Mouse (Mus musculus): ENCODE measurements around the gene Tcf20. TPM values are rescaled to one million over a fixed set of nuclear protein-coding genes. Genes with fewer than 3 reads are reported as not detected.

Gene Tcf20
- total RNA-seq, 2 experiments from 2014 or later = 56.9 to 81.2 TPM

- no peak for ATAC-seq (replicated peaks; ENCODE audit: poor library complexity, severe bottlenecking)
These were observed 8.8 kb upstream of the Tcf20 start for GRCm38 (mm10) chr15:82996431-82996830.

DNA sequence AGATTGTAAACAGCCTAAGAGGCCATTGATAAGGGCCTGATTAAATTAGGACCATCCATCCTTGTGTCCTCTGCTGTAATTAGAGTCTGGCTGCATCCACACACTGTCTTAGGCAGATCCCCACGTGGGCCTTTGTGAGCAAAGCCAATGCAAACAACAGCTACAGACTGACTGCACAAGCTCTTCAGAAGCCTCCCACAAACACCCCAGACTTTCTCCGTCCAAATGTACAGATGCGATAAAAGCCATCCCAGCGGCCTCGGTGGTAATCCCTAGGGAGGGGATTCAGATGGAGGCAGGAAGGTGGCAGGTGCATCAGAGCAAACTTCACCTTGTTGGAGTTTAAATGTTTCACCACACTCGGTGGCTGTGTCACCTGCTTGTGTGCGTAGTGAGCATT is 7.6 kb upstream of the Tcf20 start:
- ATAC-seq (replicated peaks; ENCODE audit: poor library complexity, severe bottlenecking) = no peak

GRCm38 (mm10) chr15:82992911-82993310 is 5.2 kb upstream of the Tcf20 start:
- no peak for ATAC-seq (replicated peaks; ENCODE audit: poor library complexity, severe bottlenecking)

GRCm38 (mm10) chr15:82992079-82992783 is 4.6 kb upstream of the Tcf20 start:
- no peak for ATAC-seq (replicated peaks; ENCODE audit: poor library complexity, severe bottlenecking)

GRCm38 (mm10) chr15:82989190-82989704 is 1.6 kb upstream of the Tcf20 start:
- no peak for ATAC-seq (replicated peaks; ENCODE audit: poor library complexity, severe bottlenecking)

DNA sequence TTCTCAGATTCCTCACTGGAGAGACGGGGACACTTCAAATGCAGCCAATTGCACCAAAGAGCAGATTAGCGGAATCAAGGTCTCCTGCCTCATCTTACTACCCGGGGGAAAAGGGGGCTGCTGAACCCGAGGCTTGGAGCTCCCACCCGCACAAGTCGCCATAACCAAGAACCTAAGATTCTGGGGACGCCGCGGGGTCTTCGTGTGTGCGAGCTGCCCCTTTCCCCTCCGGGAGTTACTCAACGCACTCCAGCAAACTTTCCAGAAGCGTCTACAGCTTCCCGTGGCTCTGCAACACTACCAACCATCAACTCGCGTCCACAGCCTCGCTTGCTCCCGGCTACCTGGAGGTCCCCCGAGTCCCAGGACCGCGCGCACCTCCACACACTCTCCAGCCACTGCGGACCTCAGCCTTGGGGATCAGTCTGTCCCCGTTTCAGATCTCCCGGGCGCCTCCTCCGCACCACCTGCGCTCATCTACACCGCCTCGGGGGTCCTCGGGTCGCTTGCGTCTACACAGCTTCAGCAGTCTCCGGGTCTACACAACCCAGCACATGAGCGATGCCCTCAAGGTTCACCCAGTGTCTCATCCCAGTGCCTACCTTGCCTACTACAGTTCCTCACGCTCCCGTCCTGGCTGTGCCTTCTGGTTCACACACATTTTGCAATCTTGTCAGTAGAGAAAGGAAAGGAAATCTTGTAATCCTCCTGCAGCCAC is 499 bp downstream of the Tcf20 start:
- peak; percentile 71 for ATAC-seq (replicated peaks; ENCODE audit: poor library complexity, severe bottlenecking)

GRCm38 (mm10) chr15:82984574-82984973 is 3.1 kb downstream of the Tcf20 start:
- ATAC-seq (replicated peaks; ENCODE audit: poor library complexity, severe bottlenecking) = no peak

GRCm38 (mm10) chr15:82984097-82984496 is 3.6 kb downstream of the Tcf20 start:
- ATAC-seq (replicated peaks; ENCODE audit: poor library complexity, severe bottlenecking) = no peak

GRCm38 (mm10) chr15:82983416-82984026 is 4.2 kb downstream of the Tcf20 start:
- no peak for ATAC-seq (replicated peaks; ENCODE audit: poor library complexity, severe bottlenecking)

DNA sequence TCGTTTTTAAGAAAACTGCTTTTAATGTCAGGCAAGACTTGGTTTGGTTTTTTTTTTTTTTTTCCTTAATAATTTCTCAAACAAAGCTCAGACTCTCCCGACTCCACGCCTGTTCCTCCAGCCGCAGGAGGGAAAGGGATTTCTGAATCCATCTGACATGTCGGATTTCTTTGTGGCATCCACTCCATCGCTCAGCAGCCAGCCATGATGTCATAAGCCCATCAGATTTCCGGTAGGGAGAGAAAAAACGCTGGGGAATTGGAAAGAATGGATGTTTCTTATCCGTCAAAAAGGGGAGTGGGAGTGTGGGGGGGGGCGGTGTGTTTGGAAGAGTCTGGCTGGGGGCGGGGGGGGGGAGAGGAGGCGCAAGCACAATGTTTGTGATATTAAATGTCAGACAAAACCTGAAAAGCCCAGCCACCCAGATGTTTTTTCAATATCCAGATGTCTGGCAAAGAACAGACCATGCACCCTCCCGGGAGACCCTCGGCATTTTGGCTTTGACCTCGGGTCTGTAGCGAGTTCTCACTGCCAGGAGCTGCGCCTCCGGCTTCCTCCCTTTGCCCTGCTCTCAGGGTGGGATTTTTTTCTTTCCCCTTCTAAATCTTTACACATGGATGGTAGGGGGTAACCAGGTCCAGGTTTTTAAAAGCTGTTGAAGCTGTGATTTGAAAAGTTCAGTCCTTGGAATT is 4.8 kb downstream of the Tcf20 start:
- no peak for ATAC-seq (replicated peaks; ENCODE audit: poor library complexity, severe bottlenecking)

DNA sequence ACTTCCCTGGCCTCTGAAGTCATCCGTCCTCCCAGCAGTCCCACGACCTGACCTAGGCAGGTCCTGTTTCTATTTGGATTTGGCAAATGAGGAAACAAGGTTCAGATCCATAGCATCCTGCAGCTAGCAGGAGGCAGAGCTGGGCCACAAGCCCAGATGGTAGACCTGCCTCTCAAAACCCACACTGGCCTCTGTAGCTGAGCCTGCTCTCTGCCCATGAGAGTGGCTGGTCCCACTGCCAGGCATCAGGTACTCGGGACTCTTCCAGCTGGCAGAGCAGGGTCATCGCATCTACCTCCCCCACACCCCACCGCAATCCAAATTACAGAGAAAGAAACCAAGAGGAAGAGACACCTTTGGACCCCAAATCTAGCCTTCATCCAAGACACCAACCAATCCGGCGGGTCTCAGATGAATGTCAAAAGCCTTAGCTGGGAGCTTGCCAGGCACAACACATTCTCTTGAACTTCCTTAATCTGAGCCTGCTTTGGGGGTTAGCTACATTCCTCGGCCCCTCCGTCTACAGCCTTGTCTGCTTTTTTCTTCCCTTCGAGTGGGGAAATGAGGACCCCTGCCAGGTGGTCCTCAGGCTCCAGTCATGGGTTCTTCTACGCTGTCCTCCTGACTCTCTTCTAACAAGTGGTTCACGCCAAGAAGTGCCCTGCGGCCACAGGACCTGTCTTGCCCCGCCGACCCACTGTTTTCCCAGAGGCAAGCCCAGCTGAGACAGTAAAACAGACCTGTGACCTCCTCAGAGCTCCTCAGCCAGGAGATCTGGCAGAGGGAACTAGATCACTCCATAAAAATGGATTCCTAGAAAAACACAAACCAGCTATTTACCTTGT is 5.8 kb downstream of the Tcf20 start:
- peak; percentile 58 for ATAC-seq (replicated peaks; ENCODE audit: poor library complexity, severe bottlenecking)

GRCm38 (mm10) chr15:82979531-82979930 is 8.1 kb downstream of the Tcf20 start:
- no peak for ATAC-seq (replicated peaks; ENCODE audit: poor library complexity, severe bottlenecking)

GRCm38 (mm10) chr15:82974471-82974870 is 13.2 kb downstream of the Tcf20 start:
- no peak for ATAC-seq (replicated peaks; ENCODE audit: poor library complexity, severe bottlenecking)

GRCm38 (mm10) chr15:82969206-82969721 is 18.4 kb downstream of the Tcf20 start:
- ATAC-seq (replicated peaks; ENCODE audit: poor library complexity, severe bottlenecking) = peak; percentile 69

GRCm38 (mm10) chr15:82968449-82968848 is 19.2 kb downstream of the Tcf20 start:
- ATAC-seq (replicated peaks; ENCODE audit: poor library complexity, severe bottlenecking) = no peak

DNA sequence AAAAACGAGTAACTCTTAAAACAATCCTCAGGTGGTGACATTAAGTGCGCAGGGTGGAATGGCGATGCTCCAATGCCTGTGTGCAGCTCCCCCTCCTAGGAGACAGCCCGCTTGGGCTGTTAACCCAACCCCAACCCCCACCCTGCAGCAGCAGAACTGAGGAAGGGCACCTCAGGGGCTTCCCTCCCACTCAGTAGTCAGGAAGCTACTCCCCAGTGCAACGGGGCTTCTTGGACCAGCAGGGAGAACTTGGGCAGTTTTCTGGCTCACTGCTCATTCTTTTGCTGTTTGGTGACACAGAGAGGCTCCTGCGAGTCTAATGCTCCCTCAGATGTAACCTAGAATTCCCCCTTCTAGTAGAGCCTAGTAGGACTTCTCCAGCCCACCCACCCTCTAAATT is 19.7 kb downstream of the Tcf20 start:
- ATAC-seq (replicated peaks; ENCODE audit: poor library complexity, severe bottlenecking) = no peak

DNA sequence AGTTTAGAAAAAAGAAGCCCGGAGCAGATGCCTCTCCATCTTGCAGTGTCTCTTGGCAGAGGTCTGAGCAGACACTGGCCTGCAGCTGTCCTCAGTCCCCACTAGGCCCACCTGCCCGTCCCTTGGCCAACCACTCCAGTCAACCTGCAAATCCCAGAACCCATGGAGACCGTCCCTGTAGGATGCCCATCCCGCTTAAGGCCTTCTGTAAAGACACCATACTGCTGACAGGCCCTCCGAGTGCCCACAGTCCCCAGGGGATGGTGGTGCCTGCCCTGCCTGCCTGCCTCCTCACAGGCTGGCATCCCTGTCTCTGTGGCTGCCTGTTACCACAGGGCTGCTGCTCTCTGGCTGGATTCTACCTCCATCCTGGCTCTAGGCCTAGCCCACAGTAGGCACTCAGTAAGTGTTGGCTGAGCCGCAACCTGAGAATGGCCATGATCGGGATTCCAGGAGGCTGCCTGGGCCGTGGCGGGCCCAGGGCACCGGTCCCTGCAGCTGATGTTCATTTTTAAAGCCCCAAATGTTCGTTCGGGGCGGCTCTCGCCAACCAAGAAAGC is 23.3 kb downstream of the Tcf20 start:
- ATAC-seq (replicated peaks; ENCODE audit: poor library complexity, severe bottlenecking) = no peak

- no peak; the same call in 1 of the 2 replicates for ATAC-seq (replicated peaks; ENCODE audit: poor library complexity, severe bottlenecking)
These were observed 24.0 kb downstream of the Tcf20 start for GRCm38 (mm10) chr15:82963556-82964156.

DNA sequence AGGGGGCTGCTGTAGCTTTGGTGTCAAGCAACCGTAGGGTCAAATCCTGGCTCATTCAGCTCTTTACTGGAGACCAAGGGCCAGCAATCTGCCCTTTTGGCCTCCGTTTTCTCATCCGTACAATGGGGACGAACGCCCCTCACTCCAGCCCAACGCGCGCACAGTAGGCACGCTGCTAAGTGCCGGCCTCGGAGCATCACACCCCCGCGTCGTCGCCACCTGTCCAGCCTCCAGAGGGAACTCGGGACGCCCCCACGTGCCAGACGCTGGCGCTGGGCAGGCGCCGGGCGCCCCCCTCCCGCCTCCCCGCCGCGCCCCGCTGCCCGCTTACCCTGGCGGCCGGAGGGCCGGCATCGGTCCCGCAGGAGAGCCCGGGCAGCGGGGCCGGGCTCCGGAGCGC is 24.6 kb downstream of the Tcf20 start:
- ATAC-seq (replicated peaks; ENCODE audit: poor library complexity, severe bottlenecking) = no peak
